Mouse (Mus musculus): ENCODE data around the gene Camsap2. TPM values are rescaled to one million over a fixed set of nuclear protein-coding genes. Genes with fewer than 3 reads are reported as not detected.

The Camsap2 gene
- polyA plus RNA-seq, 1 experiment from 2014 or later: 11.7 TPM

- 88% methylated on average over 7 of the region's 7 CpGs for WGBS
Observed at GRCm38 (mm10) chr1:136268224-136268623, 77.7 kb downstream of the Camsap2 start.

DNA sequence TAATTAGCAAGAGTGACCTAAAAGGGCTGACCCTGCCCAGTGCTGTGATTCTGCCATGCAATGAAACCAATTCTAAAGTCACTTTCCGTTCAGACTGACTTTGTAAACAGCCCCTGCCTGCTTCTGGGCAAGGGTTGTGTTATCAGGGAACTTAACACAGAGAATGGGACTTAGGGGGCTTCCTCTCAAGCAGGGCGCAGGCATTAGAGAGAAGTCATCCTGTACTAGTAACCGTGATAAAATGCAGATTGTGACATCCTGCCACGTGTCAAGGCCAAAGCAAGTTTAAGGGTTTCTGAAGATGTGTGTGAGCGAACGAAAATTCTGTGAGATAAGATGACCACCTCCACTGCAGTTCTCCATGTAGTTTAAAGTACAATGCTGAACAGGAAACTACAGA, 79.8 kb downstream of the Camsap2 start:
- Histone ChIP-seq H3K9me3 (replicated peaks) (no peaks in the 10 kb centered on the region), H3K27me3 (ENCODE audit: low read depth, poor library complexity, severe bottlenecking) (peaks cover 27% of the 10 kb centered on the region), H3K4me3 (no peak overlapping the region), H3K36me3 (peaks cover 28% of the 10 kb centered on the region), H3K27ac (no peak overlapping the region), H3K4me1 (no peaks in the 10 kb centered on the region)
- 52% methylated on average over 6 of the region's 6 CpGs for WGBS
- DNase-seq (ENCODE audit: low spot score): no peak

More at GRCm38 (mm10) chr1:136268224-136268623, 77.7 kb downstream of the Camsap2 start:
- Histone ChIP-seq H3K27ac (no peak overlapping the region), H3K9me3 (replicated peaks) (no peaks in the 10 kb centered on the region), H3K4me3 (no peak overlapping the region), H3K27me3 (ENCODE audit: low read depth, poor library complexity, severe bottlenecking) (peaks cover 6% of the 10 kb centered on the region; the same call in 1 of the 2 replicates), H3K4me1 (no peaks in the 10 kb centered on the region), H3K36me3 (peaks cover 49% of the 10 kb centered on the region)
- DNase-seq (ENCODE audit: low spot score): no peak

DNA sequence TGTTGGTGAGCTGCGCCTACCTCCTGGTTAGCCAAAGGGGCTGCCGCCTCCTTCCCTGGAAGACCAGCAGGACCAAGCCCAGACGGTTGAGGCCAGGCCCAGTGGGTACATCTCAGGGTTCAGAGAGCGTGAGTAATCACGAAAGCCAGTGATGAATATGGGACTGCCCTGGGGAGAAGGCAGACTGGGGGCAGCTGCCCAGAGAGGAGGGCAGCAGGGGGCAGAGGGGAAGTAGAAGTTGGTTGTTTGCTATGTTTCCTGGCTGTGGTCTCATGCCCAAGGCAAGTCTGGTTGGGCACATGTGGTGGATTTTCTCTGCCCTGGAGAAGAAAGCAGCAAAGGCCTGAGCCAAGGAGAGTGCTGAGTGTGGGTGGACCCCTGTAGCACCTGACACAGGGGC, 82.5 kb downstream of the Camsap2 start:
- WGBS: 86% methylated on average over 5 of the region's 5 CpGs
- H3K4me3 ChIP-seq: no peak overlapping the region

DNA sequence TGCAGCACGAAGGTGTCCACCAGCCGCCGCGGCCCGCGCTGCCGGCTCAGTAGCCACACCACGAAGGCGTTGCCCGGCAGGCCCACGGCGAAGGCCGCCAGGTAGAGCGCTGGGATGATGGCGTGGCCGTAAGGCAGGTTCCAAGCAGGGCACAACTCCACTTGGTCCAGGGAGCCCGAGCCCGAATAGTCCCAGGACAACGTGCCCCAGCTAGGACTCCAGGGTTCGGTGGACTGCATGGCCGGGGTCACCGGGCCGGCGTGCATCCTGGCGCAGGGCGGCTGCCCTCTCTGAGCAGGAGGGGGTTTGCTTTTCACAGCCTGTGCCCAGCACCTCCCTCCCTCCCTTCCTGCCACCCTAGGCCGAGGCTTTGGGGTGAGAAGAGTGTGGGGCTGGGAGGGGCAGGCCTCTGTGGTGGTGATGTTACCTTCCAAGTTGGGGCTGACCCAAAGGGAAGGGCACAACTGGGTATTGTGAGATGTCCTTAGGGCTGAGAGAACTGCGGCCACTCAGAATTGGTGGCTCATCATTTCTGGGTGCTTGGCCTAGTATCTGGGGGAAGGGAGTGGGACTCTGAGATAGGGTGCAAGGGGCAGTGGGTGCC, 85.2 kb downstream of the Camsap2 start, which contains the start of gene Gpr25:
Gene Gpr25, minus strand, starts transcription at position 239 of the 604 bp plus-strand sequence.
- Histone ChIP-seq H3K4me3 (peak within 1 kb of the TSS; percentile 66), H3K27ac (peak within 1 kb of the TSS; percentile 75), H3K36me3 (no peaks in the 10 kb centered on the region), H3K4me1 (peaks cover 18% of the 10 kb centered on the region), H3K27me3 (ENCODE audit: low read depth, poor library complexity, severe bottlenecking) (peaks cover 80% of the 10 kb centered on the region), H3K9me3 (replicated peaks) (no peaks in the 10 kb centered on the region)
- WGBS: 10% methylated on average over 28 of the region's 28 CpGs
- DNase-seq (ENCODE audit: low spot score): no peak

More for the DNA sequence above, 82.5 kb downstream of the Camsap2 start:
- peaks cover 15% of the 10 kb centered on the region for H3K4me1 ChIP-seq
- peaks cover 54% of the 10 kb centered on the region for H3K27me3 ChIP-seq (ENCODE audit: low read depth, poor library complexity, severe bottlenecking)
- no peak for DNase-seq (ENCODE audit: low spot score)
- H3K36me3 ChIP-seq: peaks cover 6% of the 10 kb centered on the region
- H3K27ac ChIP-seq: no peak overlapping the region
- H3K9me3 ChIP-seq (replicated peaks): no peaks in the 10 kb centered on the region

- peak overlapping the region; percentile 75 for H3K27ac ChIP-seq
- peak; percentile 73 for DNase-seq (ENCODE audit: low spot score)
- H3K27me3 ChIP-seq (ENCODE audit: low read depth, poor library complexity, severe bottlenecking): peaks cover 87% of the 10 kb centered on the region
- no peaks in the 10 kb centered on the region for H3K36me3 ChIP-seq
- 2% methylated on average over 95 of the region's 95 CpGs for WGBS
- peak overlapping the region; percentile 66 for H3K4me3 ChIP-seq
- H3K4me1 ChIP-seq: peaks cover 25% of the 10 kb centered on the region
- H3K9me3 ChIP-seq (replicated peaks): no peaks in the 10 kb centered on the region
Observed at GRCm38 (mm10) chr1:136259893-136260634, 85.8 kb downstream of the Camsap2 start.

DNA sequence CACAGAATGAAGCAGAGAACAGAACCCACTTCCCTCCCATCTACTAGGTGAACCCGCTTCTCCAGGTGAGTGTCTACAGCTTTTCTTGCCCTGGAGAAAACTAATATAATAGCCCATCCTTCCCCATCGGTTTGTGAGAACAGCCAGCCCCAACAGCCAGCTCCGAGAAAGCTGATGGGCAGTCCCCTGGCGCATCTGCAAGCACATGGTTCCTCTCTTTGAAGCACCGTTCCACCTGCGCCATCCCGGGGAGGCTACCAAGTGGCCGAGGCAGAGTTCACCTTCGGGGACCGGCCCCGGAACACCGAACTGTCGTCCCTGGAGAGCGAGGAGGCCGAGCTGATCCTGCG, 86.4 kb downstream of the Camsap2 start:
- Histone ChIP-seq H3K9me3 (replicated peaks) (no peaks in the 10 kb centered on the region), H3K27ac (no peak overlapping the region), H3K4me3 (peak overlapping the region; percentile 66), H3K36me3 (no peaks in the 10 kb centered on the region), H3K27me3 (ENCODE audit: low read depth, poor library complexity, severe bottlenecking) (peaks cover 89% of the 10 kb centered on the region), H3K4me1 (peaks cover 27% of the 10 kb centered on the region)
- 3% methylated on average over 16 of the region's 16 CpGs for WGBS
- DNase-seq (ENCODE audit: low spot score): no peak

DNA sequence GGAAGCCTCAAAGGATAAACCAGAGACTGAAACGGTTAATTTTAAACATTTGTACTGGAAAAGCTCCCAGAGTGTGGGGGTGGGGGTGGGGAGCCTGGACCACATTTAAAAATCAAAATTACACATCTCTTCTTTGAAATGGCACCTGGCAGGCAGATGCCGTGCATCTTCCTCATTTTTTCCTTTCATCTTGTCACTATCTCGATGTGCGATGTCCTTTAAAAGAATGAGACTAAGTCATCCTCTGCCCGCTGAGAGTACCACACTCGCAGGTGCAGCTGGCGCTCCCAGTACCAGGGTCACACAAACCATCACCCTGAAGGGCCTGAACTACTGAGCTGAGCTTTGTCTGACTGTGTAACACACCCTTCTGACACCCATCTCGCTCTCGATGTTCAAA, 87.4 kb downstream of the Camsap2 start:
- DNase-seq (ENCODE audit: low spot score): no peak
- peaks cover 27% of the 10 kb centered on the region for H3K4me1 ChIP-seq
- H3K27me3 ChIP-seq (ENCODE audit: low read depth, poor library complexity, severe bottlenecking): peaks cover 86% of the 10 kb centered on the region

GRCm38 (mm10) chr1:136255657-136256056, 90.2 kb downstream of the Camsap2 start:
- no peak overlapping the region for H3K27ac ChIP-seq
- H3K27me3 ChIP-seq (ENCODE audit: low read depth, poor library complexity, severe bottlenecking): peaks cover 58% of the 10 kb centered on the region

More for the DNA sequence above, 87.4 kb downstream of the Camsap2 start:
- Histone ChIP-seq H3K4me3 (no peak overlapping the region), H3K27ac (no peak overlapping the region), H3K36me3 (no peaks in the 10 kb centered on the region), H3K9me3 (replicated peaks) (no peaks in the 10 kb centered on the region)
- WGBS: 79% methylated on average over 9 of the region's 9 CpGs

GRCm38 (mm10) chr1:136255174-136255573, 90.7 kb downstream of the Camsap2 start:
- no peak for DNase-seq (ENCODE audit: low spot score)
- 35% methylated on average over 6 of the region's 6 CpGs for WGBS
- peaks cover 53% of the 10 kb centered on the region for H3K27me3 ChIP-seq (ENCODE audit: low read depth, poor library complexity, severe bottlenecking)
- H3K36me3 ChIP-seq: no peaks in the 10 kb centered on the region
- no peak overlapping the region for H3K4me3 ChIP-seq
- no peak overlapping the region for H3K27ac ChIP-seq
- H3K9me3 ChIP-seq (replicated peaks): no peaks in the 10 kb centered on the region
- peaks cover 19% of the 10 kb centered on the region for H3K4me1 ChIP-seq

More at GRCm38 (mm10) chr1:136255657-136256056, 90.2 kb downstream of the Camsap2 start:
- peaks cover 24% of the 10 kb centered on the region for H3K4me1 ChIP-seq
- 35% methylated on average over 8 of the region's 8 CpGs for WGBS
- no peaks in the 10 kb centered on the region for H3K36me3 ChIP-seq
- H3K4me3 ChIP-seq: no peak overlapping the region
- no peak for DNase-seq (ENCODE audit: low spot score)
- H3K9me3 ChIP-seq (replicated peaks): no peaks in the 10 kb centered on the region

DNA sequence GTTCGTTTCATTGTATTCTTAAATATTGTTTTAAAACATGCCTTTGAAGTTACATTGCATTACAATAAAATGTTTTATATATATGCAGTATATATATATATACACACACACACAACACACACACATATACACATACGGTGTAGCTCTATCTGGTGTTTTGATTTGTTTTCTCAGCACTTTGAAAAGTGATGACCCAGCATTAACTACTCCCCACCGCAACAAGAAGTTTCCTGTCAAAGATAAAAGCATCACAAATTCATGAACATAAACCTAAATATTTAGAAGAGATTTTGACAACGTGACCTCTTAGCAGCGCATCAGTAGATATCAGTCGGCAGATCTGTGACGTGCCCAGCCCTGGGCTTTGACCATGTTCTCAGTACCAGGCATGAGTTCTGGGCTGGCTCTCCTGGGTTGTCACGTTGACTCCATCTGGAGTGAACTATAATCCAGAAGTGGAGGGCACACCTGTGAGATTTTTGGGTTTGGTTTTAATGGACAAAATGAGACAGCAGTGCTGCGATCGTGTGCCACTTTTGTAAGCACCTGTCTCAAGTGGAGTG, 91.3 kb downstream of the Camsap2 start:
- no peak overlapping the region for H3K4me3 ChIP-seq
- no peaks in the 10 kb centered on the region for H3K36me3 ChIP-seq
- H3K4me1 ChIP-seq: peaks cover 13% of the 10 kb centered on the region
- no peak for DNase-seq (ENCODE audit: low spot score)
- no peak overlapping the region for H3K27ac ChIP-seq
- no peaks in the 10 kb centered on the region for H3K9me3 ChIP-seq (replicated peaks)
- peaks cover 47% of the 10 kb centered on the region for H3K27me3 ChIP-seq (ENCODE audit: low read depth, poor library complexity, severe bottlenecking)
- 88% methylated on average over 10 of the region's 10 CpGs for WGBS

DNA sequence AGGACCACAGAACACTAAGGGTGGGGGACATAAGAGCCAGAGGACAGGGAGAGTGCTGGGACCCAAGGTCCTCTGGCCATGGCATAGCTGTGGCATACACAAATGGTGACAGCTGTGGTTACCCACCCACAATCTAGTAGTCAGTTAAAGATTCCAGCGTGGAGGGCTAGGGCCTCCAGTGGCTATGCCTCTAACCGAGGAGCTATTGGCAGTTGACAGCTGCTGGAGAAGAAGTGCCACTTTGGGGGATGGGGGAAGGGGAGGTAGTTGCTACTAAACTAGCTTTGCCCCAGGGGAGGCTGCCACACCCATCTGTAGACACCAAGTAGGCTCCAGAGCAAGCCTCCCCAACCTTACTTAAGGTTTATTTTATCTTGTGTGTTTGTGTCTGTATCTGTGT, 92.4 kb downstream of the Camsap2 start:
- Histone ChIP-seq H3K9me3 (replicated peaks) (no peaks in the 10 kb centered on the region), H3K36me3 (no peaks in the 10 kb centered on the region), H3K4me3 (no peak overlapping the region), H3K27me3 (ENCODE audit: low read depth, poor library complexity, severe bottlenecking) (peaks cover 36% of the 10 kb centered on the region), H3K27ac (no peak overlapping the region), H3K4me1 (peaks cover 12% of the 10 kb centered on the region)
- DNase-seq (ENCODE audit: low spot score): no peak
- WGBS: 13% methylated on average over 2 of the region's 2 CpGs

- DNase-seq (ENCODE audit: low spot score): no peak
- no peaks in the 10 kb centered on the region for H3K27me3 ChIP-seq (ENCODE audit: low read depth, poor library complexity, severe bottlenecking)
- no peak overlapping the region for H3K27ac ChIP-seq
- no peaks in the 10 kb centered on the region for H3K36me3 ChIP-seq
- H3K4me3 ChIP-seq: no peak overlapping the region
- H3K4me1 ChIP-seq: no peaks in the 10 kb centered on the region
- no peaks in the 10 kb centered on the region for H3K9me3 ChIP-seq (replicated peaks)
- 48% methylated on average over 5 of the region's 5 CpGs for WGBS
Observed at GRCm38 (mm10) chr1:136249662-136250061, 96.2 kb downstream of the Camsap2 start.

- H3K9me3 ChIP-seq (replicated peaks): no peaks in the 10 kb centered on the region
- H3K4me1 ChIP-seq: no peaks in the 10 kb centered on the region
- DNase-seq (ENCODE audit: low spot score): no peak
- H3K27ac ChIP-seq: no peak overlapping the region
- no peak overlapping the region for H3K4me3 ChIP-seq
- 82% methylated on average over 5 of the region's 5 CpGs for WGBS
- H3K36me3 ChIP-seq: no peaks in the 10 kb centered on the region
- no peaks in the 10 kb centered on the region for H3K27me3 ChIP-seq (ENCODE audit: low read depth, poor library complexity, severe bottlenecking)
Observed at GRCm38 (mm10) chr1:136247393-136247792, 98.5 kb downstream of the Camsap2 start.

Measured in limb, embryonic 10.5 days (tissue).